Mouse (Mus musculus) heart, embryonic 14.5 days (tissue): Measurements from ENCODE around the gene Wfdc6b. TPM values are rescaled to one million over a fixed set of nuclear protein-coding genes. Genes with fewer than 3 reads are reported as not detected.

Experiments
- ATAC-seq: fragments of 200-750 bp; cut with Nextera tagmentation; 2 replicates; pipeline ENCODE4 v1.8.0; 2017; ENCODE audit warnings: low read depth, moderate TSS enrichment; ENCODE audit not compliant: insufficient number of reproducible peaks, insufficient read depth, low FRiP score
- H3K27ac ChIP-seq, 2 experiments: fragments of 200-500 bp in 1 of 2; fragments of 300-500 bp in 1 of 2; sonication (generic) in 1 of 2; replicated peaks in 1 of 2; 2 replicates each; pipeline ENCODE4 v1.5.1; 2012 to 2014; ENCODE audit warnings: low read depth in 2 of 2, low read length in 2 of 2, control low read depth in 1 of 2, mild to moderate bottlenecking in 1 of 2, mixed read lengths in 1 of 2; ENCODE audit not compliant: control insufficient read depth in 1 of 2, insufficient read depth in 1 of 2
- H3K27me3 ChIP-seq: fragments of 300-500 bp; sonication (generic); 2 replicates; pipeline ENCODE4 v1.6.1; 2014; ENCODE audit warnings: mild to moderate bottlenecking, low read length, control low read depth; ENCODE audit not compliant: control insufficient read depth, insufficient read depth
- H3K36me3 ChIP-seq: fragments of 300-500 bp; sonication (generic); 2 replicates; pipeline ENCODE4 v1.6.1; 2014; ENCODE audit warnings: mild to moderate bottlenecking, control low read depth, low read length, mixed read lengths; ENCODE audit not compliant: control insufficient read depth, insufficient read depth
- H3K4me1 ChIP-seq, 2 experiments: fragments of 200-500 bp in 1 of 2; fragments of 300-500 bp in 1 of 2; sonication (generic) in 1 of 2; 2 replicates each; pipeline ENCODE4 v1.6.1; 2012 to 2014; ENCODE audit warnings: low read length in 2 of 2, control low read depth in 1 of 2, mixed read lengths in 1 of 2; ENCODE audit not compliant: control insufficient read depth in 2 of 2, insufficient read depth in 2 of 2
- H3K4me2 ChIP-seq: fragments of 300-500 bp; sonication (generic); 2 replicates; pipeline ENCODE4 v1.6.1; 2014; ENCODE audit warnings: mild to moderate bottlenecking, low read length
- H3K4me3 ChIP-seq, 2 experiments: fragments of 200-500 bp in 1 of 2; fragments of 300-500 bp in 1 of 2; sonication (generic) in 1 of 2; 2 replicates each; pipeline ENCODE4 v1.5.1; 2012 to 2014; ENCODE audit warnings: low read length in 2 of 2, mild to moderate bottlenecking in 2 of 2, control low read depth in 1 of 2, low read depth in 1 of 2, moderate library complexity in 1 of 2; ENCODE audit not compliant: control insufficient read depth in 1 of 2, insufficient read depth in 1 of 2
- H3K9ac ChIP-seq: fragments of 300-500 bp; sonication (generic); 2 replicates; pipeline ENCODE4 v1.6.1; 2014; ENCODE audit warnings: mild to moderate bottlenecking, low read length
- H3K9me3 ChIP-seq: fragments of 300-500 bp; sonication (generic); 2 replicates; pipeline ENCODE4 v1.6.1; 2016; ENCODE audit warnings: low read length, control low read depth; ENCODE audit not compliant: control insufficient read depth
- WGBS: fragments of 180-500 bp; shearing (Covaris S2); extraction: QIAGEN DNeasy Blood & Tissue Kit; methylation state at CpG from one replicate; pipeline ENCODE4 v1.1.7; 2014; 5-methylcytosine and 5-hydroxymethylcytosine counted together
- polyA plus RNA-seq: library from polyadenylated mRNA; unstranded; fragments of >200 nt; fragmentation: Nextera tagmentation; extraction: Ambion mirVana; gene quantifications from 2 replicates; pipeline ENCODE4 v1.2.1, GENCODE M21; 2014

Wfdc6b gene
- polyA plus RNA-seq, 1 experiment from 2014 or later: not detected

- Histone ChIP-seq H3K4me1 (no peaks in the 10 kb centered on the region), H3K27me3 (peaks cover 4% of the 10 kb centered on the region; the same call in 1 of the 2 replicates), H3K36me3 (no peaks in the 10 kb centered on the region), H3K9me3 (no peaks in the 10 kb centered on the region), H3K4me2 (no peak within 1 kb of the TSS), H3K9ac (no peak within 1 kb of the TSS), H3K4me3 (no peak within 1 kb of the TSS), H3K27ac (no peak within 1 kb of the TSS)
- no peak for ATAC-seq
- WGBS: 61% methylated on average over 4 of the region's 4 CpGs
Measured at GRCm38 (mm10) chr2:164593494-164593893, 19.8 kb upstream of the Wfdc6b start, which contains the start of gene Eppin. TSS of gene Eppin (minus strand) at chr2:164593594.

- Histone ChIP-seq H3K9ac (no peak overlapping the region), H3K27me3 (no peaks in the 10 kb centered on the region; the same call in 1 of the 2 replicates), H3K4me3 (no peak overlapping the region), H3K36me3 (no peaks in the 10 kb centered on the region), H3K4me1 (no peaks in the 10 kb centered on the region), H3K27ac (no peak overlapping the region), H3K9me3 (0 out of 2 replicates have a peak, but pooled peaks cover 4% of the 10 kb centered on the region), H3K4me2 (no peak overlapping the region)
- ATAC-seq: no peak
- 65% methylated on average over 3 of the region's 3 CpGs for WGBS
Measured at GRCm38 (mm10) chr2:164600179-164600578, 13.1 kb upstream of the Wfdc6b start.

GRCm38 (mm10) chr2:164603482-164603881 lies 9.8 kb upstream of the Wfdc6b start:
- 0 out of 2 replicates have a peak, but pooled peaks cover 4% of the 10 kb centered on the region for H3K9me3 ChIP-seq
- H3K4me1 ChIP-seq: no peaks in the 10 kb centered on the region
- H3K27me3 ChIP-seq: no peaks in the 10 kb centered on the region; the same call in 1 of the 2 replicates
- no peak overlapping the region for H3K4me3 ChIP-seq
- no peak for ATAC-seq
- H3K4me2 ChIP-seq: no peak overlapping the region
- H3K27ac ChIP-seq: no peak overlapping the region
- WGBS: 88% methylated on average over 3 of the region's 3 CpGs
- H3K9ac ChIP-seq: no peak overlapping the region
- no peaks in the 10 kb centered on the region for H3K36me3 ChIP-seq

- Histone ChIP-seq H3K9me3 (0 out of 2 replicates have a peak, but pooled peaks cover 4% of the 10 kb centered on the region), H3K4me2 (no peak overlapping the region), H3K27me3 (no peaks in the 10 kb centered on the region; the same call in 1 of the 2 replicates), H3K4me1 (no peaks in the 10 kb centered on the region), H3K27ac (no peak overlapping the region), H3K36me3 (no peaks in the 10 kb centered on the region), H3K9ac (no peak overlapping the region), H3K4me3 (no peak overlapping the region)
- WGBS: 80% methylated on average over 8 of the region's 8 CpGs
- no peak for ATAC-seq
Measured at GRCm38 (mm10) chr2:164604411-164604810, 8.9 kb upstream of the Wfdc6b start.

- H3K9me3 ChIP-seq: no peaks in the 10 kb centered on the region
- H3K4me2 ChIP-seq: no peak overlapping the region
- H3K4me3 ChIP-seq: no peak overlapping the region
- H3K27ac ChIP-seq: no peak overlapping the region
- H3K36me3 ChIP-seq: no peaks in the 10 kb centered on the region
- no peaks in the 10 kb centered on the region for H3K27me3 ChIP-seq
- no peak for ATAC-seq
- WGBS: 79% methylated on average over 6 of the region's 6 CpGs
- H3K9ac ChIP-seq: no peak overlapping the region
- H3K4me1 ChIP-seq: no peaks in the 10 kb centered on the region
Measured at GRCm38 (mm10) chr2:164608781-164609180, 4.5 kb upstream of the Wfdc6b start.

- H3K36me3 ChIP-seq: no peaks in the 10 kb centered on the region
- no peak for ATAC-seq
- no peak overlapping the region for H3K9ac ChIP-seq
- 75% methylated on average over 3 of the region's 3 CpGs for WGBS
- no peak overlapping the region for H3K4me3 ChIP-seq
- no peaks in the 10 kb centered on the region for H3K9me3 ChIP-seq
- no peaks in the 10 kb centered on the region for H3K27me3 ChIP-seq
- H3K4me2 ChIP-seq: no peak overlapping the region
- H3K4me1 ChIP-seq: no peaks in the 10 kb centered on the region
- no peak overlapping the region for H3K27ac ChIP-seq
Measured at GRCm38 (mm10) chr2:164615386-164615785, 2.1 kb downstream of the Wfdc6b start.

GRCm38 (mm10) chr2:164619050-164619449 lies 5.7 kb downstream of the Wfdc6b start:
- no peaks in the 10 kb centered on the region for H3K36me3 ChIP-seq
- no peaks in the 10 kb centered on the region for H3K9me3 ChIP-seq
- no peak overlapping the region for H3K9ac ChIP-seq
- H3K4me3 ChIP-seq: no peak overlapping the region
- no peak for ATAC-seq
- WGBS: 78% methylated on average over 5 of the region's 5 CpGs
- no peak overlapping the region for H3K4me2 ChIP-seq
- H3K4me1 ChIP-seq: no peaks in the 10 kb centered on the region
- H3K27me3 ChIP-seq: no peaks in the 10 kb centered on the region
- H3K27ac ChIP-seq: no peak overlapping the region

- no peaks in the 10 kb centered on the region for H3K4me1 ChIP-seq
- H3K36me3 ChIP-seq: no peaks in the 10 kb centered on the region
- no peak overlapping the region for H3K4me2 ChIP-seq
- no peak overlapping the region for H3K4me3 ChIP-seq
- no peaks in the 10 kb centered on the region for H3K9me3 ChIP-seq
- no peak overlapping the region for H3K27ac ChIP-seq
- no peak overlapping the region for H3K9ac ChIP-seq
- 73% methylated on average over 4 of the region's 4 CpGs for WGBS
- no peak for ATAC-seq
- H3K27me3 ChIP-seq: no peaks in the 10 kb centered on the region
Measured at GRCm38 (mm10) chr2:164621775-164622174, 8.5 kb downstream of the Wfdc6b start.
